Mouse (Mus musculus) cortical plate, adult 2 months (tissue): ENCODE data around the gene Vav1. TPM values are rescaled to one million over a fixed set of nuclear protein-coding genes. Genes with fewer than 3 reads are reported as not detected.

ENCODE experiments used
- H3K27ac ChIP-seq: fragments of 200-500 bp; 2 replicates; pipeline ENCODE4 v1.5.1; 2012; ENCODE audit warnings: low read length, control low read depth, inconsistent platforms; ENCODE audit not compliant: insufficient read depth
- H3K4me1 ChIP-seq: fragments of 200-500 bp; 2 replicates; pipeline ENCODE4 v1.6.1; 2011; ENCODE audit warnings: low read length; ENCODE audit not compliant: control insufficient read depth, insufficient read depth
- H3K4me3 ChIP-seq: fragments of 200-500 bp; 2 replicates; pipeline ENCODE4 v1.5.1; 2011; ENCODE audit warnings: mild to moderate bottlenecking, low read length, control low read depth; ENCODE audit not compliant: insufficient read depth
- CTCF ChIP-seq: fragments of 200-500 bp; IDR thresholded peaks from 2 replicates; pipeline ENCODE4 v1.5.1; 2011; ENCODE audit warnings: mild to moderate bottlenecking, control low read depth, low read length; ENCODE audit not compliant: insufficient read depth; ENCODE audit errors: extremely low read depth
- POLR2A ChIP-seq: fragments of 200-500 bp; IDR thresholded peaks from 2 replicates; pipeline ENCODE4 v1.6.1; 2011; ENCODE audit warnings: mild to moderate bottlenecking, low read length, control low read depth; ENCODE audit not compliant: insufficient read depth; ENCODE audit errors: extremely low read depth
- polyA plus RNA-seq: library from polyadenylated mRNA; depleted of rRNA; stranded (reverse); fragments of >200 nt; gene quantifications from 2 replicates; pipeline ENCODE4 v1.2.3, GENCODE M21; 2012; rRNA removed

Gene Vav1
- polyA plus RNA-seq, 1 experiment, result 3.6 TPM

DNA sequence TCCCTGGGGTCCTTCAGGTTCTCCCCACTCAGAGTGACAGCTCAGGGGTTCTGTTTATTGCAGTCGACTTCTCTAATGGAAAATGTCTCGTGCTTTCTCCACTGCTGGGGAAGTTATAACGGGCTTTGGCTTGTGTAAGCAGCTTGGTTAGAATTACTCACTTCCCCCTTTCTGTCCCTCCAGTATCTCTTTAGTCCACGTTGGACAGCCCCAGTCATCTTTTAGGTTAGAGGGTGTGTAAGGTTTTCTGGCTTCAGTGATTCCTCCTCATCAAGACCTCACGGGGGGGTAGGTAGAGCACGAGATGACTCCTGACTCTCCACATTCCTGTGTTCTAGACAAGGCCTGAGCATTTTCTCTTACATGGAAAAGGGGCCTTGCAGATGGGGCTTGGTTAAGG, 68.1 kb downstream of the Vav1 start:
- Histone ChIP-seq H3K27ac (no peak overlapping the region; the same call in 1 of the 2 replicates), H3K4me3 (no peak overlapping the region), H3K4me1 (no peaks in the 10 kb centered on the region)
- TF ChIP-seq POLR2A (no peak), CTCF (no peak)

DNA sequence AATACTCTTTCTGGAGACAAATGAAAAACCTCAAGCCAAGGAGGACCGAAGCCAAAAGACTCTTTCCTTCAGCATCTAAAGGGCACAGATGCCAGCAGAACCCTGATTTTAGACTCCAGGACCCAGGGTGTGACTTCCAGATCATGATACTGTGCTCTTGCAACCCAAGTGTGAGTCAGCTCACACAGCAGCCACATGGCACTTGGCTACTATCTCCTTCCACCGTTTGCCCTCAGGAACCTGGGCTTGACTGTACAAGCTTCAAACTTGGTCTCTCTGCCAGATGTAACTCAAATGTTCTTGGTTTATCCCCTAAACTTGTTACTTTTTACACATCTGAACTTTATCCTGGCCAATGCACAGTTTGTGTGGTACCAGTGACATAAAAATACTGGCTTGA, 68.9 kb downstream of the Vav1 start:
- H3K27ac ChIP-seq, result no peak overlapping the region; the same call in 1 of the 2 replicates
- TF ChIP-seq POLR2A (no peak), CTCF (no peak)

DNA sequence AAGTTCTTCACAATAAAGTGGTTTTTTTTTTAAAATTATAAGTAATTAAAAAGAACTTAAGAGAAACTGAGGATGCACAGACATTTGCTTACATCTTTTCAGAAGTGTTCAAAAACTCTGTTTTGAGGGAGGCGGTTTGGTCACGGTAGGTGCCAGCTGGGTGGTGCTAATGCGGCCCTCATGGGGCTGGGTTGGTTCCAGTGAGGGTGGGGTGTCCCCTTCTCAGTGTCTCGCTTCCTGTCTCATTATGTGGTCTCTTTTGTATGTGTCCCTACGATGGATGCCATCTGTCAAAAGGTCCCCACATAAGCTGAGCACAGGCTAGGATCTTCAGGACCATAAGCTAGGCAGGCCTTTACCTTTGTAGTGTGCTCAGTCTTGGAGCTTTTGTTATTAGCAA, 70.2 kb downstream of the Vav1 start:
- no peaks in the 10 kb centered on the region for H3K4me1 ChIP-seq
- TF ChIP-seq CTCF (no peak), POLR2A (no peak)
- no peak overlapping the region for H3K27ac ChIP-seq
- H3K4me3 ChIP-seq, result no peak overlapping the region

More for the DNA sequence above, 68.9 kb downstream of the Vav1 start:
- Histone ChIP-seq H3K4me3 (no peak overlapping the region), H3K4me1 (no peaks in the 10 kb centered on the region)

DNA sequence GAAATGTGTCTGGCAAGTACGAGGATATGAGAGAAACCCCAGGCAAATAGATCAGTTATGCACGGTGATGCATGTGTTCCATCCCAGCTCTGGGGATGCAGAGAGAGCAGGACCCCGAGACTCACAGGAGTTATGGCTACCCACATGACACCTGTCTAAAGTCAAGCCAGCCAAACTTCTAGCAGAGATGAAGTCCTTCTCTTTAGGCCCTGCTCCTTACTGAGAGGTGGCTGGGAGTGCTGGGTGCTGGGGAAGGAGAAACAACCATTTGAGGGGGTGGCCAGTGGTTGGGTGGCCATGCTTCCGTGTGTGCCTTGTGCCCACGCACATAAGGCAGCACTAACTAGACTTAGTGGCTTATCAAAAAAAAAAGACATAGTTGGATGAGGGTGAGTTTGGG, 71.3 kb downstream of the Vav1 start:
- H3K4me3 ChIP-seq, result no peak overlapping the region
- H3K4me1 ChIP-seq, result no peaks in the 10 kb centered on the region
- no peak overlapping the region for H3K27ac ChIP-seq
- TF ChIP-seq CTCF (no peak), POLR2A (no peak)

DNA sequence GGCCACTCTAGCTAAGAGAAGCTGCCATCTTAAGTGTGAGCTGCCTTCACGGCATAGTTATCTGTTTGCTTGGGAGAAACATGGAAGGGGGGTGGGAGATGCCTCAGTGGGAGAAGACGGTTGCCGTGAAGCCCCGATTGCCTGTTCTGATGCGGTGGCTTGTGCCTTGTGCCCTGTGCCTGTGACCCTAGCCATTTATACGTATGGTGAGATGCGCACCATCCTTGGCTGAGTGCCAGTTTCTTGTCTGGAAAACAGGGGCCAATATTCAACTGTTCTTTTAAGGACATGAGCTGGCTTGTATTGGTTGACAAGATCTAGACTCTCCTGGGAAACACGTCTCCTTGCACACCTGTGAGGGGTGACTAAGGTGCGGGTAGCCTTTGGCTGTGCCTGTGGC, 72.2 kb downstream of the Vav1 start:
- Histone ChIP-seq H3K4me3 (no peak overlapping the region), H3K27ac (no peak overlapping the region), H3K4me1 (no peaks in the 10 kb centered on the region)
- TF ChIP-seq POLR2A (no peak), CTCF (no peak)

DNA sequence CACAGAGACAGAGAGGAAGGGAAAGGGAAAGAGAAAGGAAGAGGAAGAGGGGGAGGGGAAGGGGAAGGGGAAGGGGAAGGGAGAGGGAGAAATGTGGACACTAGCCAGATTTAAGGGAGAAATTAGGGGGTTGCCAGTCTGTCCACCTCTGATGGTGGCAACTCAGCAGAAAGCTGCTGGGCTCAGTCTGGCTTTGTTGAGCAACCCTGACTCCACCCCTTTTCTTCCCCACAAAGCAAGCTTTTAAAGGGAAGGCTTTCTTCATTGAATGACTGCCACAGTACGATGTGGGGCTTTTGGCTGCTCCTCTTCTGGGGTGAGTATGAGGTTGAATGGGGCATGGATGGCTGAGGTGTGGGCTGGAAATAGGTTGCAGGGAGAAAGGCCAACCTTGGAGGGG, 79.5 kb downstream of the Vav1 start, which contains the start of gene Adgre1:
TSS of gene Adgre1 (plus strand) at position 251 of the 400 bp plus-strand sequence.
- Histone ChIP-seq H3K4me3 (no peak within 1 kb of the TSS; the same call in 1 of the 2 replicates), H3K27ac (no peak within 1 kb of the TSS), H3K4me1 (peaks cover 2% of the 10 kb centered on the region; the same call in 1 of the 2 replicates)
- TF ChIP-seq POLR2A (no peak), CTCF (no peak)

GRCm38 (mm10) chr17:57359485-57360241, 80.8 kb downstream of the Vav1 start:
- H3K27ac ChIP-seq, result no peak overlapping the region
- H3K4me3 ChIP-seq, result no peak overlapping the region; the same call in 1 of the 2 replicates
- no peak for TF ChIP-seq CTCF
- no peak for TF ChIP-seq POLR2A
- peaks cover 2% of the 10 kb centered on the region; the same call in 1 of the 2 replicates for H3K4me1 ChIP-seq

Other genes with a start within 250 kb of the Vav1 start
- 58.4 and 63.4 TPM in 2 replicates for gene Khsrp, start 247.6 kb upstream of the Vav1 start, polyA plus RNA-seq
- gene Slc25a41, start 237.4 kb upstream of the Vav1 start, polyA plus RNA-seq, result 0.19 and 0.25 TPM in 2 replicates
- gene Crb3, start 220.0 kb upstream of the Vav1 start, polyA plus RNA-seq, result 0.93 and 1.6 TPM in 2 replicates
- 319 and 330 TPM in 2 replicates for gene Slc25a23, start 219.2 kb upstream of the Vav1 start, polyA plus RNA-seq
- gene Dennd1c, start 200.6 kb upstream of the Vav1 start, polyA plus RNA-seq, result 2.3 and 2.8 TPM in 2 replicates
- 597 and 680 TPM in 2 replicates for gene Tubb4a, start 191.3 kb upstream of the Vav1 start, polyA plus RNA-seq
- gene Tnfsf9, start 173.8 kb upstream of the Vav1 start, polyA plus RNA-seq, result 0.93 and 1.0 TPM in 2 replicates
- gene Cd70, start 129.3 kb upstream of the Vav1 start, polyA plus RNA-seq, result 0.25 and 0.29 TPM in 2 replicates
- gene Tnfsf14, start 84.9 kb upstream of the Vav1 start, polyA plus RNA-seq, result 0.08 TPM in 1 of 2 replicates, not detected in the other
- 0.17 and 0.32 TPM in 2 replicates for gene C3, start 51.0 kb upstream of the Vav1 start, polyA plus RNA-seq
- gene Gpr108, start 30.7 kb upstream of the Vav1 start, polyA plus RNA-seq, result 28.8 and 29.7 TPM in 2 replicates
- 10.1 and 11.2 TPM in 2 replicates for gene Trip10, start 29.6 kb upstream of the Vav1 start, polyA plus RNA-seq
- 5.0 and 5.3 TPM in 2 replicates for gene Adgre1, start 79.6 kb downstream of the Vav1 start, polyA plus RNA-seq